Mouse (Mus musculus): ENCODE results near the gene Trappc3l.

GRCm38 (mm10) chr10:34053987-34054386 lies 16.6 kb downstream of the Trappc3l start:
- TF ChIP-seq POLR2A (IDR thresholded peaks at IDR 0.05; ENCODE audit: insufficient read depth, low read length) = no peak
- TF ChIP-seq CTCF (IDR thresholded peaks at IDR 0.05; ENCODE audit: low read depth, low read length) = no peak
- no peak for TF ChIP-seq EP300 (IDR thresholded peaks at IDR 0.05; ENCODE audit: insufficient read depth, low read depth, low read length)

Data from ES-Bruce4 (cell line).